Mouse (Mus musculus): ENCODE measurements around the gene Ldlrad2. TPM values are rescaled to one million over a fixed set of nuclear protein-coding genes. Genes with fewer than 3 reads are reported as not detected.

The Ldlrad2 gene
- polyA plus RNA-seq (2015; fragmentation: Nextera tagmentation; extraction: Ambion mirVana), result 0.57 and 0.99 TPM in 2 replicates

- Histone ChIP-seq H3K36me3 (ENCODE audit: control insufficient read depth, insufficient read depth, low read length) (no peaks in the 10 kb centered on the region), H3K4me1 (ENCODE audit: control insufficient read depth, insufficient read depth, low read depth, low read length) (peaks cover 6% of the 10 kb centered on the region; the same call in 1 of the 2 replicates), H3K9me3 (ENCODE audit: control insufficient read depth, low read length) (no peaks in the 10 kb centered on the region), H3K4me2 (ENCODE audit: low read length) (no peak within 1 kb of the TSS), H3K9ac (ENCODE audit: low read depth, low read length) (no peak within 1 kb of the TSS), H3K4me3 (ENCODE audit: low read length) (no peak within 1 kb of the TSS), H3K27ac (ENCODE audit: low read depth, low read length) (no peak within 1 kb of the TSS), H3K27me3 (replicated peaks; ENCODE audit: control insufficient read depth, insufficient read depth, low read length) (peaks cover 3% of the 10 kb centered on the region; the same call in 1 of the 2 replicates)
- 86% methylated on average over 10 of the region's 10 CpGs for WGBS
- ATAC-seq, result no peak
These were observed at the start of gene Ldlrad2 for GRCm38 (mm10) chr4:137574469-137574868. Ldlrad2 (minus strand) TSS chr4:137574569.

GRCm38 (mm10) chr4:137622847-137623246, 48.5 kb upstream of the Ldlrad2 start:
- 95% methylated on average over 8 of the region's 8 CpGs for WGBS
- no peak for ATAC-seq
- no peaks in the 10 kb centered on the region for H3K9me3 ChIP-seq (ENCODE audit: control insufficient read depth, low read length)
- no peaks in the 10 kb centered on the region for H3K4me1 ChIP-seq (ENCODE audit: control insufficient read depth, insufficient read depth, low read depth, low read length)
- no peak overlapping the region for H3K27ac ChIP-seq (ENCODE audit: low read depth, low read length)
- no peaks in the 10 kb centered on the region for H3K27me3 ChIP-seq (replicated peaks; ENCODE audit: control insufficient read depth, insufficient read depth, low read length)
- H3K9ac ChIP-seq (ENCODE audit: low read depth, low read length), result no peak overlapping the region
- H3K4me2 ChIP-seq (ENCODE audit: low read length), result no peak overlapping the region
- H3K36me3 ChIP-seq (ENCODE audit: control insufficient read depth, insufficient read depth, low read length), result peaks cover 40% of the 10 kb centered on the region
- no peak overlapping the region for H3K4me3 ChIP-seq (ENCODE audit: low read length)

GRCm38 (mm10) chr4:137610256-137610655, 35.9 kb upstream of the Ldlrad2 start:
- Histone ChIP-seq H3K4me3 (ENCODE audit: low read length) (no peak overlapping the region), H3K4me1 (ENCODE audit: control insufficient read depth, insufficient read depth, low read depth, low read length) (no peaks in the 10 kb centered on the region), H3K4me2 (ENCODE audit: low read length) (no peak overlapping the region), H3K27me3 (replicated peaks; ENCODE audit: control insufficient read depth, insufficient read depth, low read length) (no peaks in the 10 kb centered on the region), H3K36me3 (ENCODE audit: control insufficient read depth, insufficient read depth, low read length) (peaks cover 52% of the 10 kb centered on the region), H3K9me3 (ENCODE audit: control insufficient read depth, low read length) (no peaks in the 10 kb centered on the region), H3K9ac (ENCODE audit: low read depth, low read length) (no peak overlapping the region), H3K27ac (ENCODE audit: low read depth, low read length) (no peak overlapping the region)
- ATAC-seq, result no peak
- WGBS, result 82% methylated on average over 15 of the region's 15 CpGs

GRCm38 (mm10) chr4:137609702-137610101, 35.3 kb upstream of the Ldlrad2 start:
- no peak overlapping the region for H3K4me2 ChIP-seq (ENCODE audit: low read length)
- H3K36me3 ChIP-seq (ENCODE audit: control insufficient read depth, insufficient read depth, low read length), result peaks cover 52% of the 10 kb centered on the region
- H3K4me3 ChIP-seq (ENCODE audit: low read length), result no peak overlapping the region
- ATAC-seq, result no peak
- no peaks in the 10 kb centered on the region for H3K9me3 ChIP-seq (ENCODE audit: control insufficient read depth, low read length)
- H3K27me3 ChIP-seq (replicated peaks; ENCODE audit: control insufficient read depth, insufficient read depth, low read length), result no peaks in the 10 kb centered on the region
- H3K27ac ChIP-seq (ENCODE audit: low read depth, low read length), result no peak overlapping the region
- no peak overlapping the region for H3K9ac ChIP-seq (ENCODE audit: low read depth, low read length)
- H3K4me1 ChIP-seq (ENCODE audit: control insufficient read depth, insufficient read depth, low read depth, low read length), result no peaks in the 10 kb centered on the region
- WGBS, result 91% methylated on average over 7 of the region's 7 CpGs

DNA sequence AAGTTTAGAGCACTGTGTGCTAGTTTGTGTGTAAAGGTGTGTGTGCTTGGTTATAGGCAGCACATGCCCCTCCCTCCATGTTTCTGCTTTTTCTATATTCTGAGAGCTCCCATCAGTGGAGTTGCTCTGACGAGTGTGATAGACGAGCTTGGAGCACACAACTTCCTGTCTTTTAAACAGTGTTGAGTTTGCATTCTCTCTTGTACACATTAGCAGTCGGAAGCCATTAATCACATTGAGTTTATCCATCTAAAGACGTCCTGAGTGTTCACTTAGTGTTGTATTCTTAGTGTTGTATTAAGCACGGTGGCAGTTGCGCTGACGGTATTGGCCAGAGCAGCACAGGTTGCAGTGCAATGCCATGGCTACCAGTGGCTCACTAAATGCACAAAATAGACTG, 34.9 kb upstream of the Ldlrad2 start:
- no peak overlapping the region for H3K27ac ChIP-seq (ENCODE audit: low read depth, low read length)
- ATAC-seq, result no peak

GRCm38 (mm10) chr4:137607023-137607422, 32.7 kb upstream of the Ldlrad2 start:
- H3K36me3 ChIP-seq (ENCODE audit: control insufficient read depth, insufficient read depth, low read length), result peaks cover 35% of the 10 kb centered on the region
- 98% methylated on average over 2 of the region's 2 CpGs for WGBS

More for the DNA sequence above, 34.9 kb upstream of the Ldlrad2 start:
- Histone ChIP-seq H3K9me3 (ENCODE audit: control insufficient read depth, low read length) (no peaks in the 10 kb centered on the region), H3K4me1 (ENCODE audit: control insufficient read depth, insufficient read depth, low read depth, low read length) (no peaks in the 10 kb centered on the region), H3K4me3 (ENCODE audit: low read length) (no peak overlapping the region), H3K4me2 (ENCODE audit: low read length) (no peak overlapping the region), H3K9ac (ENCODE audit: low read depth, low read length) (no peak overlapping the region), H3K27me3 (replicated peaks; ENCODE audit: control insufficient read depth, insufficient read depth, low read length) (no peaks in the 10 kb centered on the region), H3K36me3 (ENCODE audit: control insufficient read depth, insufficient read depth, low read length) (peaks cover 51% of the 10 kb centered on the region)
- 88% methylated on average over 7 of the region's 7 CpGs for WGBS

GRCm38 (mm10) chr4:137603449-137604171, 29.2 kb upstream of the Ldlrad2 start:
- ATAC-seq, result no peak
- no peak overlapping the region for H3K4me2 ChIP-seq (ENCODE audit: low read length)
- H3K9me3 ChIP-seq (ENCODE audit: control insufficient read depth, low read length), result no peaks in the 10 kb centered on the region
- H3K36me3 ChIP-seq (ENCODE audit: control insufficient read depth, insufficient read depth, low read length), result peaks cover 15% of the 10 kb centered on the region
- no peak overlapping the region for H3K4me3 ChIP-seq (ENCODE audit: low read length)
- WGBS, result 75% methylated on average over 11 of the region's 11 CpGs
- peaks cover 6% of the 10 kb centered on the region for H3K4me1 ChIP-seq (ENCODE audit: control insufficient read depth, insufficient read depth, low read depth, low read length)
- no peak overlapping the region for H3K9ac ChIP-seq (ENCODE audit: low read depth, low read length)
- no peak overlapping the region for H3K27ac ChIP-seq (ENCODE audit: low read depth, low read length)
- H3K27me3 ChIP-seq (replicated peaks; ENCODE audit: control insufficient read depth, insufficient read depth, low read length), result no peaks in the 10 kb centered on the region

More at GRCm38 (mm10) chr4:137607023-137607422, 32.7 kb upstream of the Ldlrad2 start:
- ATAC-seq, result no peak
- no peaks in the 10 kb centered on the region for H3K27me3 ChIP-seq (replicated peaks; ENCODE audit: control insufficient read depth, insufficient read depth, low read length)
- no peak overlapping the region for H3K27ac ChIP-seq (ENCODE audit: low read depth, low read length)
- H3K4me2 ChIP-seq (ENCODE audit: low read length), result no peak overlapping the region
- H3K9ac ChIP-seq (ENCODE audit: low read depth, low read length), result no peak overlapping the region
- no peak overlapping the region for H3K4me3 ChIP-seq (ENCODE audit: low read length)
- no peaks in the 10 kb centered on the region for H3K9me3 ChIP-seq (ENCODE audit: control insufficient read depth, low read length)
- H3K4me1 ChIP-seq (ENCODE audit: control insufficient read depth, insufficient read depth, low read depth, low read length), result no peaks in the 10 kb centered on the region

GRCm38 (mm10) chr4:137598577-137598976, 24.2 kb upstream of the Ldlrad2 start:
- WGBS, result 85% methylated on average over 5 of the region's 5 CpGs
- Histone ChIP-seq H3K4me1 (ENCODE audit: control insufficient read depth, insufficient read depth, low read depth, low read length) (peaks cover 26% of the 10 kb centered on the region), H3K9me3 (ENCODE audit: control insufficient read depth, low read length) (no peaks in the 10 kb centered on the region)

DNA sequence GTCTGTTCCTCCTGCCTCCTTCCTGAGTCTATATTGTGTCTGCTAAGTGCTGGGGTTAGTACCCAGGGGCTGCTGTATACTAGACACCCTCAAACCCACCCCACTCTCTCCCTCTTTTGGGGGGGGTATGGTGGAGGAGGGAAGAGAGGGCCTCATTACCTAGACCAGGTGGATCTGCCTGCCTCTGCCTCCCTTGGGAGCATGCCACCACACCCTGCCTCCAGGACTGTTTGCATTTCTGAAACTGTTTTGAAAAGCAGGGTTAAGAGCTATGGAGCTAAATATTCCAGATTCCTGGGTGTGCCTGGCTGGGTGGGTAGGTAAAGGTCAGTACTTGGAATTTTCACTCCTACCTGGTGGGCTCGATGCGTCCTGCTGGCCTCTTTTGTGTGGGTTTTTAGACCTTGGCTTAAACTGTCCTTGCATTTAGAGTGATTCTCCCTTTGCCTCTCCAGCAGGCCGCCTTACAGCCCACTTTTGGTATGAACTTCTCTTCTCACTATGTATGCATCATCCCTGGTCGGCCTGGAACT, 22.8 kb upstream of the Ldlrad2 start:
- Histone ChIP-seq H3K9ac (ENCODE audit: low read depth, low read length) (no peak overlapping the region), H3K4me1 (ENCODE audit: control insufficient read depth, insufficient read depth, low read depth, low read length) (peaks cover 26% of the 10 kb centered on the region)

More at GRCm38 (mm10) chr4:137598577-137598976, 24.2 kb upstream of the Ldlrad2 start:
- Histone ChIP-seq H3K4me2 (ENCODE audit: low read length) (no peak overlapping the region), H3K9ac (ENCODE audit: low read depth, low read length) (no peak overlapping the region), H3K36me3 (ENCODE audit: control insufficient read depth, insufficient read depth, low read length) (no peaks in the 10 kb centered on the region), H3K27ac (ENCODE audit: low read depth, low read length) (no peak overlapping the region), H3K27me3 (replicated peaks; ENCODE audit: control insufficient read depth, insufficient read depth, low read length) (no peaks in the 10 kb centered on the region), H3K4me3 (ENCODE audit: low read length) (no peak overlapping the region)
- no peak for ATAC-seq

More for the DNA sequence above, 22.8 kb upstream of the Ldlrad2 start:
- Histone ChIP-seq H3K36me3 (ENCODE audit: control insufficient read depth, insufficient read depth, low read length) (no peaks in the 10 kb centered on the region), H3K27me3 (replicated peaks; ENCODE audit: control insufficient read depth, insufficient read depth, low read length) (no peaks in the 10 kb centered on the region), H3K4me2 (ENCODE audit: low read length) (no peak overlapping the region), H3K27ac (ENCODE audit: low read depth, low read length) (no peak overlapping the region), H3K9me3 (ENCODE audit: control insufficient read depth, low read length) (no peaks in the 10 kb centered on the region), H3K4me3 (ENCODE audit: low read length) (no peak overlapping the region)
- ATAC-seq, result no peak
- 99% methylated on average over 4 of the region's 4 CpGs for WGBS
